Mouse (Mus musculus): Measurements from ENCODE around the gene Qsox2. TPM values are rescaled to one million over a fixed set of nuclear protein-coding genes. Genes with fewer than 3 reads are reported as not detected.

The Qsox2 gene
- 10 to 100 TPM; 20.7 to 21.7 TPM for total RNA-seq (2021)

GRCm38 (mm10) chr2:26237290-26237782 is at the start of gene Qsox2:
Gene Qsox2 (minus strand): TSS chr2:26237525.
- peak; percentile 87 to 96 for DNase-seq (ENCODE audit: extremely low spot score in 1 of 2, low spot score in 2 of 2)
- intact Hi-C loops (cut with DNase I) = no loop called here

GRCm38 (mm10) chr2:26286391-26286790 is 49.1 kb upstream of the Qsox2 start:
- no peak for DNase-seq (ENCODE audit: extremely low spot score in 1 of 2, low spot score in 2 of 2)
- intact Hi-C loops (cut with DNase I) = no loop called here

GRCm38 (mm10) chr2:26285804-26286203 is 48.5 kb upstream of the Qsox2 start:
- intact Hi-C loops (cut with DNase I) = no loop called here
- peak in 1 of 2 experiments; percentile 53 for DNase-seq (ENCODE audit: extremely low spot score in 1 of 2, low spot score in 2 of 2)

- intact Hi-C loops (cut with DNase I) = no loop called here
- DNase-seq (ENCODE audit: extremely low spot score in 1 of 2, low spot score in 2 of 2) = no peak
These were observed 43.3 kb upstream of the Qsox2 start for GRCm38 (mm10) chr2:26280594-26280993.

GRCm38 (mm10) chr2:26279712-26280111 is 42.4 kb upstream of the Qsox2 start:
- no peak for DNase-seq (ENCODE audit: extremely low spot score in 1 of 2, low spot score in 2 of 2)
- intact Hi-C loops (cut with DNase I) = loop anchor here (5.0 kb wide), 1 partner anchor 257 kb away; the partner anchor contains the start of gene Ubac1

- intact Hi-C loops (cut with DNase I) = loop anchor here (1.0 to 5.0 kb wide), 2 partner anchors 91 to 120 kb away; no protein-coding TSS in a partner anchor
- peak; percentile 58 to 63 for DNase-seq (ENCODE audit: extremely low spot score in 1 of 2, low spot score in 2 of 2)
These were observed 36.3 kb upstream of the Qsox2 start for GRCm38 (mm10) chr2:26273611-26274010.

- DNase-seq (ENCODE audit: extremely low spot score in 1 of 2, low spot score in 2 of 2) = no peak
- intact Hi-C loops (cut with DNase I) = no loop called here
These were observed 30.9 kb upstream of the Qsox2 start for GRCm38 (mm10) chr2:26268216-26268615.

GRCm38 (mm10) chr2:26266066-26266742 is 28.9 kb upstream of the Qsox2 start:
- intact Hi-C loops (cut with DNase I) = no loop called here
- DNase-seq (ENCODE audit: extremely low spot score in 1 of 2, low spot score in 2 of 2) = no peak

- intact Hi-C loops (cut with DNase I) = no loop called here
- no peak for DNase-seq (ENCODE audit: extremely low spot score in 1 of 2, low spot score in 2 of 2)
These were observed 27.8 kb upstream of the Qsox2 start for GRCm38 (mm10) chr2:26265095-26265494.

GRCm38 (mm10) chr2:26264646-26265045 is 27.3 kb upstream of the Qsox2 start:
- DNase-seq (ENCODE audit: extremely low spot score in 1 of 2, low spot score in 2 of 2) = no peak
- intact Hi-C loops (cut with DNase I) = no loop called here

- DNase-seq (ENCODE audit: extremely low spot score in 1 of 2, low spot score in 2 of 2) = no peak
- intact Hi-C loops (cut with DNase I) = no loop called here
These were observed 20.2 kb upstream of the Qsox2 start for GRCm38 (mm10) chr2:26257315-26258096.

GRCm38 (mm10) chr2:26254816-26255215 is 17.5 kb upstream of the Qsox2 start:
- intact Hi-C loops (cut with DNase I) = no loop called here
- DNase-seq (ENCODE audit: extremely low spot score in 1 of 2, low spot score in 2 of 2) = no peak

- intact Hi-C loops (cut with DNase I) = no loop called here
- no peak for DNase-seq (ENCODE audit: extremely low spot score in 1 of 2, low spot score in 2 of 2)
These were observed 15.3 kb upstream of the Qsox2 start for GRCm38 (mm10) chr2:26252514-26253206.

- intact Hi-C loops (cut with DNase I) = no loop called here
- DNase-seq (ENCODE audit: extremely low spot score in 1 of 2, low spot score in 2 of 2) = no peak
These were observed 10.2 kb upstream of the Qsox2 start for GRCm38 (mm10) chr2:26247531-26247930.

GRCm38 (mm10) chr2:26240841-26241240 is 3.5 kb upstream of the Qsox2 start:
- DNase-seq (ENCODE audit: extremely low spot score in 1 of 2, low spot score in 2 of 2) = no peak

GRCm38 (mm10) chr2:26240330-26240729 is 3.0 kb upstream of the Qsox2 start:
- peak in 1 of 2 experiments; percentile 9 for DNase-seq (ENCODE audit: extremely low spot score in 1 of 2, low spot score in 2 of 2)
- intact Hi-C loops (cut with DNase I) = no loop called here

More at GRCm38 (mm10) chr2:26240841-26241240, 3.5 kb upstream of the Qsox2 start:
- intact Hi-C loops (cut with DNase I) = no loop called here

GRCm38 (mm10) chr2:26236681-26237289 is 540 bp downstream of the Qsox2 start:
- peak; percentile 5 to 64 for DNase-seq (ENCODE audit: extremely low spot score in 1 of 2, low spot score in 2 of 2)
- intact Hi-C loops (cut with DNase I) = no loop called here

- DNase-seq (ENCODE audit: extremely low spot score in 1 of 2, low spot score in 2 of 2) = no peak
- intact Hi-C loops (cut with DNase I) = no loop called here
These were observed 2.6 kb downstream of the Qsox2 start for GRCm38 (mm10) chr2:26234771-26235170.

GRCm38 (mm10) chr2:26234253-26234652 is 3.1 kb downstream of the Qsox2 start:
- DNase-seq (ENCODE audit: extremely low spot score in 1 of 2, low spot score in 2 of 2) = no peak

More at GRCm38 (mm10) chr2:26234253-26234652, 3.1 kb downstream of the Qsox2 start:
- intact Hi-C loops (cut with DNase I) = no loop called here
